Mouse (Mus musculus): Measurements from ENCODE around the gene Mars2. TPM values are rescaled to one million over a fixed set of nuclear protein-coding genes. Genes with fewer than 3 reads are reported as not detected.

The Mars2 gene
- 1 to 10 TPM; 4.9 to 5.2 TPM for total RNA-seq (2021)
- long read RNA-seq, experiment 1, full-length matches to known transcripts, result 12 of 12 reads
- long read RNA-seq, experiment 1, partial matches to known transcripts, result 0 of 12 reads
- long read RNA-seq, experiment 1, other reads (novel, unspliced or antisense), result 0 of 12 reads
- long read RNA-seq, experiment 2, full-length matches to known transcripts, result 12 of 12 reads
- long read RNA-seq, experiment 2, partial matches to known transcripts, result 0 of 12 reads
- long read RNA-seq, experiment 2, other reads (novel, unspliced or antisense), result 0 of 12 reads

DNA sequence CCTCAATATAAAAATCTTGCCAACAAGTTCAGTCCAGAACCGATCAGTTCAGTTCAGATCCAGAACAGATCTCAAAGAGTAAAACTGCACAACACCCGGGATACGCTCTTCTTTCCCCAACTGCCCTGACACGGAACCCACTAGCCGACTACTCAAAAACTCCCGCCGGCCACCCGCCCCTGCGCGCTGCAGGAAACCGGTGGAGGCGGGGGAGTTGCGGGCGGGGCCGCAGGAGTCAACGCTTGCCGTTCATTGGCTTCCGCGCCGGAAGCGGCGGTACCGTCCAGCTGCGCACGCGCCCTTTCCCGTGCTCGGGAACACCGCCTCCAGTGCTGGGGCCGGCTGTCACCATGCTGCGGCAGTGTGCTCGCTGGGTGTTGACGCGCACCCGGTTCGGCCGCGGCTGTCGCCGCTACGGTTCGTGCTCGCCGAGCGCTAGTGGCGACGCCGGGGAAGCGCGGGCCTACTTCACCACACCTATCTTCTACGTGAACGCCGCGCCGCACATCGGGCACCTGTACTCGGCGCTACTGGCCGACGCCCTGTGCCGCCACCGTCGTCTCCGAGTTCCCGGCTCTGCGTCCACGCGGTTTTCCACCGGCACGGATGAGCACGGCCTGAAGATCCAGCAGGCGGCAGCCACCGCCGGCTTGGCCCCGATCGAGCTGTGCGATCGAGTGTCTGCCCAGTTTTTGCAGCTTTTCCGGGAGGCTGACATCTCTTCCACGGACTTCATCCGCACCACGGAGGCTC, at the start of gene Mars2:
Gene Mars2, plus strand, starts transcription at position 288 of the 753 bp plus-strand sequence.
- peak; percentile 97 to 98 for DNase-seq
- intact Hi-C loops (cut with DNase I), result loop anchor here (2.0 to 10.0 kb wide), 4 partner anchors 106 to 638 kb away; partner anchors contain the start of genes Boll and Mob4

- DNase-seq, result no peak
- intact Hi-C loops (cut with DNase I), result loop anchor here (5.0 kb wide), 1 partner anchor 35 kb away; the partner anchor contains the start of gene Rftn2
Observed at GRCm38 (mm10) chr1:55192015-55192414, 45.0 kb upstream of the Mars2 start.

- DNase-seq, result peak; percentile 22 to 46
- intact Hi-C loops (cut with DNase I), result loop anchor here (5.0 kb wide), 1 partner anchor 34 kb away; the partner anchor contains the start of gene Rftn2
Observed at GRCm38 (mm10) chr1:55192824-55193223, 44.2 kb upstream of the Mars2 start.

DNA sequence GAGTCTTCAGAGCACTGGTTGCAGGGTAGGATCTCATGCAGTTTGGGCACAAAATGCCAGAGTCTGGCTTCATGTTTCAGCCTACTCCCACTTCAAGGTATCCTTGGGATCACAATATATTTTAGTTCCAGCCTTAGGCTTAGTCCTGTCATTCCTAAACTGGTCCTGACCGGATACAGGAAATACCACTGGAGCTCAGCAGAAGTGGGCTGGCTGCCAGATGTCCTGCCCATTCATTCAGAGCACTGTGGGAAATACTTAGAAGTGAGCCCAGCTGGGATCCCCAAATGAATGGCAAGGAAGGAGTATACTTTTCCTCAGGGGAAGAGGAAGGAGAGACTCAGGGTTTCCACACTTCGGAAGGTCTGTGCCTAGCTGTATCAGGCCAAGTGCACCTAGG, 43.7 kb upstream of the Mars2 start:
- intact Hi-C loops (cut with DNase I), result loop anchor here (5.0 kb wide), 1 partner anchor 34 kb away; the partner anchor contains the start of gene Rftn2
- peak; percentile 65 to 67 for DNase-seq

GRCm38 (mm10) chr1:55194064-55194915, 42.7 kb upstream of the Mars2 start:
- intact Hi-C loops (cut with DNase I), result loop anchor here (5.0 kb wide), 1 partner anchor 33 kb away; the partner anchor contains the start of gene Rftn2
- DNase-seq, result no peak

DNA sequence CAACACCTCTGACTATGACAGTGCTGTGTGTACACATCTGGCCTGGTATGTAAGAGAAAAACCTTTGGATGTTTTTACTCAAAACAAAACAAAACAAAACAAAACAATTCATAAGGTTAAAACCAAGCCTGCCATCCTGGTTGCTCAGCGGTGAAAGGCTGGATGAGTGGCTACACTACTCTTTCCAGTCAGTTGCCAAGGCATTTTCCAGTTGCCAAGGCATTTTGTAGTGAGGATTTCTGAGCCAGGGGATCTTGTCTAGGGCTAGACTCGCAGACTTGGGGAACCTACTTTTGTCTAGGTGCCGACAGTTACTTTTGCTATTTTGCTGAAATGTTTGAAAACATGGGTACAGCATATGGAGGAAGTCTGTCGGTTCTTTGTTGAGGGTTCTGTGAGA, 42.0 kb upstream of the Mars2 start:
- no peak for DNase-seq
- intact Hi-C loops (cut with DNase I), result no loop called here

DNA sequence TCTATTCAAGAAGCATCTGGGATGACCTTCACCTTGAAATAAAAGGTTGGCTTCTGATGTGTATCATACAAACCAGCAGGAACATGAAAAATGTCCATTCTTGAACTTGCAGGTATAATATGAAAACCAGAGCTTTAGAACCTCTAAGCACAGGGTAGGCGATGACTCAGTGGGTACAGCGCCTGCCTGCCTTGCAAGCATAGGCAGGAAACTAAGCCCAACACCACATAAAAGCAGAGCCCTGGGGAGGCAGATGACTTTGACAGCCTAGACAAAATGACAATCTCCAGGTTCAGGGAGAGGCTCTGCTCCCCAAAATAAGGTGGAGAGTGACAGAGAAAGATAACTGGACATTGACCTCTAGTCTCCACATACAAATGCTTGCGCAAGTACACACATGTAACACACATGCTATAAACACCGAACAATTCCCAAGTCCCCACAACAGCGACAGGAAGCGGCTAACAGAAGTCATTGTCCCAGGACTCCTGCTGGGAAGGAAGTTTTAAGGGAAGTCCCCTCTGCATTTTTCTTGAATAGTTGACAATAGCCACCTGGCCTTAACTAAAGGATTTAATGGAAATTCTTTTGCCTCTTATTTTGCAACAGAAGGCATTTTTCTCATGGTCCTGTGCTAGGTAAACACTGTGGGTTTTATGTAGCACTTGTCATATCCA, 40.5 kb upstream of the Mars2 start:
- DNase-seq, result no peak
- intact Hi-C loops (cut with DNase I), result no loop called here

DNA sequence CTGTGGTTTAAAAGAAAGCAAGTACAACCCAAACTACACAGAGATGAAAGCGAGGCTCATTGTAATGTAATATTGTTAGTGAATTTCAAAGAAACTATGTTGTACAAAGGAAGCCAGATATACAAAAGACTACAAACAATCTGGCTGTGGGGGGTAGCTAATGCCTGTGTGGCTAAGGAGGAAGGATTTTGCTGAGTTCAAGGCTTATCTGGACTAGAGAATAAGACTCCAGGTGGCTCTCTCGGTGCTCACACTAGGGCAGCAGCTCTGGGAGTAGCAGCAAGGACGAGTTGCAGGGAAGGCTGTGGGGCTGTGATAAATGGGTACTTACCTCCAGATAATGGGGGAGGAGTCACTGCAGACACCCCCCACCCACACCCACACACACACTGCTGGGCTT, 38.3 kb upstream of the Mars2 start:
- intact Hi-C loops (cut with DNase I), result no loop called here

GRCm38 (mm10) chr1:55201850-55202752, 34.9 kb upstream of the Mars2 start:
- intact Hi-C loops (cut with DNase I), result no loop called here
- DNase-seq, result peak; percentile 61 to 71

More for the DNA sequence above, 38.3 kb upstream of the Mars2 start:
- no peak for DNase-seq

DNA sequence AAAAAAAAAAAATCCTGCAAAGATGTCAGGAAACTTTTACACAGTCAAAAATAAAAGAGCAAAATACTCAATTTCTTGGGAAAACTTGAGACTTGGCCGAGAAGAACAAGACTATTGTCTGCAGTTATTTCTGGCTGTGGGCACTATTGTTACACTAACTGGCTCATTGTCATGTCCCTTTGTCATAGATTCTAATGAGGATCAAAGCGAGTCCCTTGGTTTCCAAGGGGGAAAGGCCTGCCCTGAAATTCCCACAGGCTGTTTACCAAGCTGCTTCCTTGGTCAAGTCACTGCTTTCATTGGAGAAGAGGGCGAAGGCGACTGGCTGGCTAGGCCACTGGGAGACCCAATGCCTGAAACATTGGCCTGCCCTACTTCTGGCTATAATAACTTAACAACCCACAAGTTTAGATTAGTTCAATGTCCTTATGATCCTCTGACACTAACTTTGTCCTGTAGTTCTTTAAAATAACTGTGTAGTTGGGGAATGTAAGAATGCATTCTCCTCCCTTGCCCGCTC, 31.1 kb upstream of the Mars2 start:
- intact Hi-C loops (cut with DNase I), result no loop called here
- DNase-seq, result no peak

- intact Hi-C loops (cut with DNase I), result no loop called here
- no peak for DNase-seq
Observed at GRCm38 (mm10) chr1:55207561-55207960, 29.4 kb upstream of the Mars2 start.

GRCm38 (mm10) chr1:55208500-55209140, 28.4 kb upstream of the Mars2 start:
- intact Hi-C loops (cut with DNase I), result no loop called here
- no peak for DNase-seq

DNA sequence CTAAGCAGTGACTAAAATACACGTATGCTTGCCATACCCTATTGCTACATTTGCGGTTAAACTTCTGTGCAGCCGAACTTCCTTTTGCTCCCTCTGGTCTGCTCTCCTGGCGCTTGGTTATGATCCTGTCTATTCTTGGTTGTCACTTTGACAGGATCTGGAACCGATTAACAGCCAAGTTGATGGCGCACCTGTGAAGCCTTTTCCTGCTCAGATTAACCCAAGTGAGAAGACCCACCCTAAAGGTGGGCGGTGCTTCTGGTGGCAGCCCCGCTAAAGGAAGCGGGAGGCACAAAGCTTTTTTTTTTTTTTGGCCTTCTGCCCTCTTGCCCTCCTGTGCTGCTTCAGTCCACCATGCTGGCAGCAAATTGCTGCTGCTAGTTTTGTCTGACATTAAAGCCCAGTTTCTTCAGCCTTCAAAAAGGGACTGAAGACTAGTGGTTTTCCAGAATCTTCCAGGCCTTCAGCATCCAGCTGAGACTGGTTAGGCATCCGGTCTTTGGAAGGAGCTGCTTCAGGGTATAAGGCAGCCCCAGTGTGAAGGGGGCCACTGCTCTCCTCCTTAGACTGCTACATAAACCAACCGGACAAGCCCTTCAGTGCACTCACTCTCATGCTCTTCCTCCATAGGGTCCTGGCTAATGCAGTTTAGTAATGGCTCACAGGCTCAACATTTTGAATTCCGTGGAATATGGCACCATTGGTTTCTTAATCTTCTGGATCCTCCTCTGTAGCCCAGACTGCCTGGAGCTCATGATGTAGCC, 26.6 kb upstream of the Mars2 start:
- intact Hi-C loops (cut with DNase I), result no loop called here
- DNase-seq, result no peak

DNA sequence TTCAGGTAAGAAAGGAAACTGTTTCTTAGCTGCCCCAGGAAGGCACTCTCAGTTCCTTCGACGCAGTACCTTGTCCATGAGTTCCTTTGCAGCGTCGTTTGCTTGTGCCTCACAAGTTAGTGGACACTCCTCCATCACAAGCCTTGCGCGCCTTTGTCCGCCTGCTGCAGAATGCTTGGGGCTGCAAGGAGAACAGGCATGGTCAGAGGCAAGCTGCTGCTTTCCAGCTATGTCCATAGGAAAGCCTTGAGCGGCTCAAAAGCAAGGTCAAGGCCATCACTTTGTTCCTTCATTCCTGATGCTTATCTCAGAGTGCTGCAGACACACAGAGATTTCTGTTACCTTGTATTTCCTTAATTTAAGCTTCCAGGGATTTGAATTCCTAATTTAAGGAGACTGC, 25.9 kb upstream of the Mars2 start:
- intact Hi-C loops (cut with DNase I), result no loop called here
- no peak for DNase-seq

DNA sequence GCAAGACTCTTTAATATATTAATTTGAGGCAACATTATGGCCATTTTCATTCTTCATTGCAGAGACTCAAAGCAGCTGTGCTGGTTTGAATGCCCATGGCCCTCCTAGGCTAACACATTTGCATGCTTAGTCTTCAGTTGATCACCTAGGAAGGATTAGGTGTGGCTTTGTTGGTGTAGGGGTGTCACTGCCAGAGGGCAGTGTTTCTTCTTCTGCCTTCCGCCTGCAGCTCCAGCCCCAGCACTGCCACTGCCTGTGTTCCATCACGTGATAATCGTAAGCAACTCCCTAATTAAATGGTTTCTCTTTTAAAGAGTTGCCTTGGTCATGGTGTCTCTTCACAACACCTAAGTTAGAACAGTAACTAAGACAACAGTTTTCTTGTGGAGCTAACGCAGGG, 24.2 kb upstream of the Mars2 start:
- intact Hi-C loops (cut with DNase I), result no loop called here
- no peak for DNase-seq

GRCm38 (mm10) chr1:55213475-55213874, 23.5 kb upstream of the Mars2 start:
- no peak for DNase-seq
- intact Hi-C loops (cut with DNase I), result no loop called here

DNA sequence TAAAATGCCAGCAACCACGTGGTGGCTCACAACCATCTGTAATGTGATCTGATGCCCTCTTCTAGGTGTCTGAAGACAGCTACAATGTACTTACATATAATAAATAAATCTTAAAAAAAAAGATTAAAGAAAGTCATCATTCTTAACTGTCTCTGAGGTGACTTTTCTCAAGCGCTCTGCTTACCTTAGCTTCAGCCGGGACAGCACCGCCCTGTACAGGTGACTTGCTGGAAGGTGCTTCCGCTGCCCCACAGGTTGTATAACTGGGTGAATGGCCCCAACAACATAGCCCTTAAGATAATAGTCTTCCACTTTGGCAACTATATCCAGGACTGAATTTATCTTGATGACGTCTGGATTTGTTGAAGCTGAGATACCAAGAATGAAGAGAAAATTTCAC, 23.0 kb upstream of the Mars2 start:
- no peak for DNase-seq
- intact Hi-C loops (cut with DNase I), result no loop called here

Measured in heart, postnatal 14 days (tissue).